ENCODE assay signal across 15 mouse cellular contexts in genomic region chr4:33052650-33053049, GRCm38 (mm10). TPM values are rescaled to one million over a fixed set of nuclear protein-coding genes. Genes with fewer than 3 reads are reported as not detected.
DNase-seq lines count a peak whose midpoint lies in the region.
"Had no signal": no experiment of that assay in that cellular context is flagged by ENCODE, and none has a peak within 500 bp of the region (broad histone marks: within the 10 kb centered on the region; RNA-seq: fewer than 3 reads in every experiment).

No protein-coding gene starts in this region.

- H3K4me1 ChIP-seq in heart, embryonic 10.5 days = 0 out of 2 replicates have a peak, but pooled peaks cover 3% of the 10 kb centered on the region
- H3K4me1 ChIP-seq: embryonic facial prominence, embryonic 13.5 days; forebrain, embryonic 10.5 days had no signal

- H3K36me3 ChIP-seq in heart, embryonic 10.5 days = peaks cover 46% of the 10 kb centered on the region

- WGBS in heart, embryonic 10.5 days = 83% methylated on average over 5 of the region's 5 CpGs

- intact Hi-C loops in left cerebral cortex, postnatal 25 days (cut with DNase I) = no loop called here

- DNase-seq in adrenal gland, adult 2 months = peak; percentile 13
- no peak for DNase-seq in adrenal gland, adult 18-20 months (ENCODE audit: low spot score in 2 of 2)
- DNase-seq in heart, postnatal 4 days = peak; percentile 34
- DNase-seq in heart, embryonic 10.5 days (ENCODE audit: low spot score) = no peak
- peak; percentile 51 for DNase-seq in testis, postnatal 14 days (ENCODE audit: low spot score)
- no peak for DNase-seq in testis, postnatal 10 days (ENCODE audit: low spot score)
- DNase-seq in ovary, postnatal 14 days (ENCODE audit: low spot score) = no peak
- DNase-seq in left cerebral cortex, postnatal 25 days (ENCODE audit: low spot score in 2 of 2) = no peak
- DNase-seq: heart, adult 18-20 months; kidney, adult 9 months had no signal

- H3K9me3 ChIP-seq in heart, embryonic 10.5 days = no peaks in the 10 kb centered on the region
- H3K9me3 ChIP-seq: embryonic facial prominence, embryonic 13.5 days; forebrain, embryonic 10.5 days had no signal

- no peak overlapping the region for H3K27ac ChIP-seq in heart, embryonic 10.5 days
- H3K27ac ChIP-seq: embryonic facial prominence, embryonic 13.5 days; forebrain, embryonic 10.5 days; hindbrain, embryonic 14.5 days had no signal

- no peak overlapping the region for H3K4me3 ChIP-seq in heart, embryonic 10.5 days
- H3K4me3 ChIP-seq: embryonic facial prominence, embryonic 13.5 days; forebrain, embryonic 10.5 days had no signal

- no peaks in the 10 kb centered on the region for H3K27me3 ChIP-seq in heart, embryonic 10.5 days (ENCODE audit: insufficient read depth, poor library complexity, severe bottlenecking)
- H3K27me3 ChIP-seq: embryonic facial prominence, embryonic 13.5 days had no signal

RNA-seq across cellular contexts. Expression of gene Gabrr2, which starts 10.1 kb away (rescaled TPM):
- total RNA-seq in adrenal gland, adult 2 months (2021) = not detected
- polyA plus RNA-seq in adrenal gland, adult 2 months (2012; rRNA removed) = 0.22 and 0.95 TPM in 2 replicates
- total RNA-seq in adrenal gland, adult 18-20 months (2021) = under 1 TPM; 0.22 to 0.30 TPM
- total RNA-seq in heart, postnatal 4 days (2021) = not detected
- polyA plus RNA-seq in heart, embryonic 10.5 days (2016; fragmentation: Nextera tagmentation; extraction: Ambion mirVana) = 0.21 and 0.62 TPM in 2 replicates
- under 1 TPM; 0.25 to 0.41 TPM for total RNA-seq in left cerebral cortex, postnatal 25 days (2021)
- total RNA-seq: midbrain, postnatal 0 days had no signal
- polyA plus RNA-seq: neural tube, embryonic 11.5 days had no signal

RNA-seq across cellular contexts. Expression of gene Ube2j1, which starts 21.4 kb away (rescaled TPM):
- 10 to 100 TPM; 61.5 to 71.4 TPM for total RNA-seq in adrenal gland, adult 2 months (2021)
- polyA plus RNA-seq in adrenal gland, adult 2 months (2012; rRNA removed) = 12.5 and 14.2 TPM in 2 replicates
- total RNA-seq in adrenal gland, adult 18-20 months (2021) = 10 to 100 TPM; 69.9 to 77.8 TPM
- 10 to 100 TPM; 44.9 to 46.6 TPM for total RNA-seq in heart, postnatal 4 days (2021)
- 39.0 and 42.7 TPM in 2 replicates for polyA plus RNA-seq in heart, embryonic 10.5 days (2016; fragmentation: Nextera tagmentation; extraction: Ambion mirVana)
- 100 to 1,000 TPM; 107 to 113 TPM for total RNA-seq in left cerebral cortex, postnatal 25 days (2021)

Comparison
In these comparisons a context has a peak if more than half of its experiments do, and no peak if none do; other contexts are left out.
1. DNase-seq: peak in adrenal gland, adult 2 months (single experiment), heart, postnatal 4 days (single experiment) and testis, postnatal 14 days (single experiment); none in adrenal gland, adult 18-20 months (0 of 2), heart, embryonic 10.5 days (single experiment), testis, postnatal 10 days (single experiment), ovary, postnatal 14 days (single experiment) and left cerebral cortex, postnatal 25 days (0 of 2).